Mouse (Mus musculus) inflammation-experienced regulatory T-cells (primary cell): ENCODE data around the gene Vmn2r99. TPM values are rescaled to one million over a fixed set of nuclear protein-coding genes. Genes with fewer than 3 reads are reported as not detected.

Experiments
- polyA plus RNA-seq, 2 experiments: library from polyadenylated mRNA; unstranded; fragments of 100-300 nt; shearing (Covaris generic); gene quantifications; one replicate each; pipeline ENCODE4 v1.2.1; 2017

The Vmn2r99 gene
- under 1 TPM; 0.12 to 0.23 TPM for polyA plus RNA-seq

DNA sequence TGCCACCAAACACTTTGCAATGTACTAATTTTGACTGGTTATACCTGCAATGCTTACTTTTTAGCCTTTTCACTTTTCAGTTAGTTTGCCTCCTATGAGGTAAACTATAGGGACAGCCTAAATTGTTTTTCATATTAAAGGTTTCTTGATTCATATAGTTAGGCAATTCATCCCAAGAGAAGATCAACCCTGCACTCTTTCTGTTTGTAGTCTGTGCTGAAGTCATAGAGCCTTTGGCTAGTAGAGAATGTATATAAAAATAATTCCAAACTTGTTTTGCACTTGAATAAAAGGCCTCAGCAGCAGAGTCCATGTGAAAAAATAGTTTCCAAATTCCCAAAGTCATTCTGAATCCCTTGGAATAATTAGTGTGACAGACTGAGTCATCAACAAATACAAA lies at the start of gene Vmn2r99:
Vmn2r99 (plus strand) TSS at position 301 of the 400 bp plus-strand sequence.

Other genes starting within 250 kb of the Vmn2r99 start
- 1 to 10 TPM in 1 of 2 experiments, under 1 TPM in 1; 0.07 to 9.1 TPM for gene Vmn2r100, start 142.8 kb downstream of the Vmn2r99 start, polyA plus RNA-seq
- gene Vmn2r101, start 215.3 kb downstream of the Vmn2r99 start, polyA plus RNA-seq: under 1 TPM in 1 of 2 experiments, not detected in 1; 0.04 TPM